Mouse (Mus musculus): ENCODE results near the gene Ceacam9. TPM values are rescaled to one million over a fixed set of nuclear protein-coding genes. Genes with fewer than 3 reads are reported as not detected.
"Not testable (repeated sequence)": the region's sequence is repeated elsewhere in the genome, so short reads cannot be mapped to it uniquely, and the experiment has no call there.

Ceacam9 gene
- not detected in 2 replicates for total RNA-seq (2021)
- long read RNA-seq: 0 reads

DNA sequence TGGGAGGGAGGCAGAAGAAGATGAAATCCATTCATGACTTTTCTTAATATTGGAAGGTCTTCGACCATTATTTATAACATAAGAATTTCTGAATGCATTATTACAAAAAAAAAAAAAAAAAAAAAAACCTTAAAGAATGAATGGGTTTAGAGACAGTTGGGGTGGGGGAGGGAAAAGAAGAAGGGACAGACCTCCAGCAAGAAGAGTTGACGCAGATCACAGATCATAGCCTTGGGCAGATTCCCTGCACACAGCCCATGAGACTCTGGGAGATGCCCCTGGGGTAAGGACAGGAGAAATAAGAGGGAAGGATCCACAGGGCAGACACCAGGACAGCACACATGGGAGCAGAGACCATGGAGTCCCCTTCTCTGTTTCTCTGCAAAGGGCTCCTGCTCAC, at the start of gene Ceacam9:
Ceacam9 (plus strand) TSS at position 301 of the 400 bp plus-strand sequence.
- no peak for DNase-seq

DNA sequence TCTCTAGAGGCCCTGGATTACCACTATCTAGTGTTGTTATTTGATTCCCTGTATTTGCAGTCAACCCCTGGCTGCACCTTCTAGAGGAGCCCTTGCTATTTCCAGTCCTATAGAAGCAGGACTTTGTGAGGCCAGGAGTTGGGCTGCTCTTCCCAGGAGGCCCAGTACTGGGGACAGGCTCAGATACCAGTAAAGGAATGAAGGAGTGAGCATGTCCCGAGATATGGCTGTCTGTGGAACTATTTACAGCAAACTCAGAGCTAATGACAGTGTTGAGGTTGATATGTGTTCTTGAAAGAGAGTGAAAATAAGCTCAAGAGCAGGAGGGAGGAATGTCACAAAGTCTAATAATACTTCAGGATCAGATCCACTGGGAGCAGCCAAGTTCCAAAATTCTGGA, 47.9 kb upstream of the Ceacam9 start:
- no peak for DNase-seq

DNA sequence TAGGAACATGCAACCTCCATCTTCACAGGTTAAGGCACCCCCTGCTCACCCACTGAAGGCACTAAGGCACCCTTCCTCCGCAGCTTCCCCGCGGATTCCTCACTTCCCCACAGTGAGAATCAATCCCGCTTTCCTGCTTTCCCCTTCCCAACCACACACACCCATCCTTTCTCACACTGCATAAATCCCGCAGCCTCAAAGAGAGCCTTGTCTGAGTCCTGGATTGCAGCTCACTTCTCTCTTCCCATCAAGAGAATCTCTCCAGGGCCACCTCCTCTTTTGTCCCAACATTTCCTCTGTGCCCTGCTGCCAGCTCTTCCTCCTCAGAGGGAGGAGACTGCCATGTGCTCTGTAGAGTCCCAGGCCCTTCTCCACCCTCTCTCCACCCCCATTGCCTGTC, 47.0 kb upstream of the Ceacam9 start:
- not testable (repeated sequence) for DNase-seq

DNA sequence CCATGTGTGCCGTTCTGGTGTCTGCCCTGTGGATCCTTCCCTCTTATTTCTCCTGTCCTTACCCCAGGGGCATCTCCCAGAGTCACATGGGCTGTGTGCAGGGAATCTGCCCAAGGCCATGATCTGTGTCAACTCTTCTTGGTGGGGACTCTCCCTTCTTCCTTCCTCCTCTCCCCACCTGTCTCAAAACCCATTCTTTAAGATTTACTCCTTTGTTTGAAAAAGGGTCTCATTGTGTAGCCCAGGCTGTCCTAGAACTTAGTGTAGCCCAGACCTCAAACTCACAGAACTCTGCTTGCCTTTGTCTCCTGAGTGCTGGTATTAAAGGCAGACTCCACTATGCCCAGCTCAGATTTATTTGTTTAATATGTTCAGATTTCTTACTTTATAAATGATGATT, 46.1 kb upstream of the Ceacam9 start, which contains the start of gene Ceacam15:
Ceacam15 (minus strand) TSS at position 101 of the 400 bp plus-strand sequence.
- DNase-seq: no peak

DNA sequence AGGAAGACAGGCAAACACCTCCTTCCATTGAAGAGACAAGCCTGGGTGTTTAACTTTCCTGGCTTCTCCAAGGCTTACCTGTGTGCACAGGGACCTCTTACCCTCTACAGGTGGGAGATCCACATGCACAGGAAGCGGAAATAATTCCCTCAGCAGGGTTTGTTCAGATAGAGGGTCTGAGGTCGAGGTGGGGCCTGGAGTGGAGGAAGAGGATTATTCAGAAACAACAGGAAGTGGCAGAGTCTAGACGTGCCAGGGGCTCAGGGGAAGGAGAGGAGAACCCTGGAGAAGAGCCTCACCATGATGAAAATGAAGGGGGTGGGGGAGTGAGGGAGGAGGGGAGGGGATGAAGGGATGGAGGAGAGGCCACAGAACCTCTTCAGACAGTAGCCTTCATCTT, 41.5 kb upstream of the Ceacam9 start:
- not testable (repeated sequence) for DNase-seq

DNA sequence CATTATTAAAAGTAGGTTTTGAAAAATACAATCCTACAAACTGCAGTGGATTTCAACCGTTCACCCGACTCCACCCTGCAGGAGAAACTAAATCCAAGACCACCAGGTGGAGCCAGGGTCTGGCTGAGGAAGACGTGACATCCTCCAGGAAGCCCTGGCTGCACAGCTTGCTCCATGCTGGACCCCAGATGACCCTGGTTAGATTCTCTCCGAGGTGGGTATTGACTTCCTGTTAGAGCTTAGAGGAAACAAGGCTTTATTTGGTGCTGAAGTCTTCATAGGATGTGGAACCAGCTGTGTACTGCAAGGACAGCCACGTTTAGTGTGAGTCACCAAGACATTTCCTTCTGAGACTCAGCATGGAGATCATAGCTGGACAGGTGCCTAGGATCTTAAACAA, 32.5 kb upstream of the Ceacam9 start:
- no peak for DNase-seq

DNA sequence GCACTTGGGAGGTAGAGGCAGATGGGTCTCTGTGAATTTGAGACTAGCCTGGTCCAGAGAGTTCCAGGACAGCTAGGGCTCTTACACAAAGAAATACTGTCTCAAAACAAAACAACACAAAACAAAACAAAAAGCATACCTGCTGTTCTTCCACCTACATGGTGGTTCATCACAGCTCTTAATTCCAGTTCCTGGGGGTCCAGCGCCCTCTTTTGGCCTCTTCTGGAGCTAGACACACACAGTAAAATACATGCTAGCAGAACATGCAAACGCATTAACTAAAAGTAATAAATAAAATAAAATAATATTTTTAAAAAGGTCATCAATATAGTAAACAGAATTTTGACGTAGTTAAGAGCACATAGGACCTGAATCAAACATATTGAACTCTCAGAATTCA, 26.7 kb upstream of the Ceacam9 start:
- peak; percentile 31 for DNase-seq

DNA sequence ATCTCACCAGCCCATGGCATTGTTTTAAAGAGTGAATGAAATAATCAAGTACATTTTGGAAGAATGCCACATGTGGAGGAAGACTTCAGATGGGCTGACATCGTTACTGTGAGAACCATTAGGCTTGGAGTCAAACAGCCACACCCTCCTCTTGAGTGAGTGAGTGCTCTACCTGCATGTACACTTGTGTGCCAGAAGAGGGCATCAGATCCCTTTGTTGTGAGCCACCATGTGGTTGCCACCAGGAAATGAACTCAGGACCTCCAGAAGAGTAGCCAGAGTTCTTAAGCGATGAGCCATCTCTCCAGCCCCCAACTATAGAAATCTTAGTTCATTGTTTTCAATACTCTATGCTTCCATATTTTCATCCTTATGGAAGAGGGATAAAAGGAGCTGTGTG, 22.7 kb upstream of the Ceacam9 start:
- DNase-seq: no peak

DNA sequence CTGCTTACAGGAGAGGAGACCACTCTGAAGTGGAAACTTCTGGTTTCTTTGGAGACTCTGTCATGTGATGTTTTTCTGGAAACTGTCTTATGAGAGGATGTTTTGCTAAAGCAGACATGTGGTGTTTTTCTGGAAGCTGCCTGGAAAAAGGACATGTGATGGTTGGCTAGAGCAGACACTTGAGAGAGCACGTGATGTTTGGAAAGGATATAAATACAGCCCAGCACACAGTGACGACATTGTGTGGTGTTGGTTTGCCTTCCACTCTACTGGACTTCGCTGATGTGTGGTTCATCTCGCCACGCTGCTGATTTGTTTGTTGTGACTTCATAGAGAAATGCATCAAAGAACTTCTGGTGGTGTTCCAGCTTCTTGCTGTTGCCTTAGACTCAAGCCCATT, 21.1 kb upstream of the Ceacam9 start:
- DNase-seq: no peak

DNA sequence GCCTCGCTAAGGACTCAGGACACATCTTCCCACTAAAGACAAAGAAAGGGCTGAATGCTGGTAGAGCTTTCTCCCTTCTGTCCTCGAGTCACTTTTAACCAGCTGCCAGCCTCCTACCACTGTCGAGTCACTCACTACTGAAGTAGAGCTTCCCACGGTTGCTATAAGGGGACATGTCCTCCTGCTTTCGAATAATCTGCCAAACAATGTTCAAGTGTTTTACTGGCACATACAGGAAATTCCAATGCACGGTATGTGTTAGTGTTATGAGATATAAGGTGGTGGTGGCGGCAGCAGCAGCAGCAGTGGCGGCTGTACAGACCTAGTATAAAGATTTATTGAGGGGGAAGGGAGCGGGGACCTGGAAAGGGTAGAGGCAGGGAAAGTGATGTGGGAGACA, 15.3 kb upstream of the Ceacam9 start:
- DNase-seq: no peak

DNA sequence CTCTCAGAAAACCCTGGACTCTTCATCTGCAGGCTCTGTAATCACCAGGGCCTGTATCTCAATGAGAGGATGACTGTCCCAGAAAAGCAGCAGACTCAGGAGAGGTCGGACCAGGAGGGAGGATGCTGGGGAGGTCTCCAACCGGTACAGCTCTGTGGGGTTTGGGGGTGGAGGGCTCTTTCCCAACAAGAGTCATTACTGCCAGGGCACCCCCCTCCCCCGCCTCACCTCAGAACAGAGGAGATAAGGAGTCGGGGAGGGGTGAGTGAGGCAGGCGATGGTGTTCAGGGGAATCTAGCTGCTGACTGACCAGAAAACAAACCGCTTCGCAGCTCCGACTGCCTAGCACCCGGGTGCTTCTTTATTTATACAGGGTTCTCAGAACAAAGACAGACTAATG, 13.5 kb upstream of the Ceacam9 start:
- no peak for DNase-seq

DNA sequence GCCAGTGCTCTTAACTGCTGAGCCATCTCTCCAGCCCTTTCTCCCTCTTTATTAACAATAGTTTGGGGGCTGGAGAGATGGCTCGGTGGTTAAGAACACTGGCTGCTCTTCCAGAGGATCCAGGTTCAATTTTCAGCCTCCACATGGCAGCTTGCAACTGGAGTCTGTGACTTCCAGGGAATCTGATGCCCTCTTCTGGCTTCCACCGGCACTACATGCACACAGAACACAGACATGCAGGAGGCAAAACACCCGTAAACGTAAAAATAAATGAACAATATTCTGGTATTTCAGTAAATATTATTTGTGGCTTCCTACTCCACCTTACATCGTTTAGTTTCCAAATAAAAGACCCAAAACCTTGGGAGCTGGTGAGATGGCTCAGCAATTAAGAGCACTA, 11.1 kb upstream of the Ceacam9 start:
- DNase-seq: no peak

DNA sequence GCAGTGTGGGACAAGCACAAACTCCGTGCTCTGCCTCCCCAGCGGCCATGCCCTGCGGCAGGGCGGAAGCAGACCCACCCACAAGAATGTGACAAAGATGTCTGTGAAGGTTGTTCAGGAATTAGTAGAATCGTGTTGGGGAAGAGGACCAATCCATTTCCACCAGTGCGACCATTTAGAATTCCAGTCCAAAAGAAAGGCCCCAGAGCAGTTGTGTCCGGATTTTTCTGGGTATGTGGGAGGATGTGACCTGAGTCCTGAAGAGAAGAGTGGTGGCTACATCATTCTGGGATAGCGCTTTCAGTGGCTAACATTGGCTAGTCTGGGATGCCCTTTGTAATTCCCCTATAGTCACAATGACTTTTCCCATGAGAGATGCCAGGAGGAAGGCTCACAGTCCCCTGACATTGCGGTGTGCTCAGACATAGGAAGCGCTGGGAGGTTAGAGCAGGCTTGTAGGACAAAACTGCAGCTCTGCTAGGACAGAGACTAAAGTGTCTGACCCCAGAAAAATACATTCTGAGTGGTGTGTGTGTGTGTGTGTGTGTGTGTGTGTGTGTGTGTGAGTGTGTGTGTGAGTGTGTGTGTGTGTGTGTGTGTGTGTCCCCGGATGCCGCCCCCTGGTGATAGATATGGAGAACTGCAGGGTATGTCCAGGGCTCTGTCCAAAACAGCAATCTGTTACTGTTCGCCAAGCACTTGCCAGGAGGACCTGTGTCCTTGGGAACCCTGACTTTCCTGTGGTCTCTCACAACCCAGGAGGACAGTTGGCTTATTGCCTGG, 8.9 kb upstream of the Ceacam9 start:
- DNase-seq: no peak

DNA sequence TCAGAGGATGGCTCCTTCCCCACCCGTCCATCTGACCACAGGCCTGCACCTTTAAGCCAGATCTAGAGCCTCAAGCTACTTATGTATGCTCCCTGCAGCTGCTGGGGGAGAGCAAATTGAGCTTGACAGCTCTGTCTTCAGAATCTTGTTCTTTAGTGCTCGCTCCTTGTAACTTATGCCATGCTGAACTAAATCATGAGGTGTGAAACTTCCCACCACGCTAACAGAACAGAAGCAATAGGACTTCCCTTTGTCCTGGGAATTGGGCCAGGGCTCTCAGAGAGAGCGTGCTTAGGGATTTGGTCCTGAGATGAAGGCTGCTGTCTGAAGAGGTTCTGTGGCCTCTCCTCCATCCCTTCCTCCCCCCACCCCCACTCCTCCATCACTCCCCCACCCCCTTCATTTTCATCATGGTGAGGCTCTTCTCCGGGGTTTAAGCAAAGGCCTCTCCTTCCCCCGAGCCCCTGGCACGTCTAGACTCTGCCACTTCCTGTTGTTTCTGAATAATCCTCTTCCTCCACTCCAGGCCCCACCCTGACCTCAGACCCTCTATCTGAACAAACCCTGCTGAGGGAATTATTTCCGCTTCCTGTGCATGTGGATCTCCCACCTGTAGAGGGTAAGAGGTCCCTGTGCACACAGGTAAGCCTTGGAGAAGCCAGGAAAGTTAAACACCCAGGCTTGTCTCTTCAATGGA, 5.1 kb upstream of the Ceacam9 start:
- not testable (repeated sequence) for DNase-seq

DNA sequence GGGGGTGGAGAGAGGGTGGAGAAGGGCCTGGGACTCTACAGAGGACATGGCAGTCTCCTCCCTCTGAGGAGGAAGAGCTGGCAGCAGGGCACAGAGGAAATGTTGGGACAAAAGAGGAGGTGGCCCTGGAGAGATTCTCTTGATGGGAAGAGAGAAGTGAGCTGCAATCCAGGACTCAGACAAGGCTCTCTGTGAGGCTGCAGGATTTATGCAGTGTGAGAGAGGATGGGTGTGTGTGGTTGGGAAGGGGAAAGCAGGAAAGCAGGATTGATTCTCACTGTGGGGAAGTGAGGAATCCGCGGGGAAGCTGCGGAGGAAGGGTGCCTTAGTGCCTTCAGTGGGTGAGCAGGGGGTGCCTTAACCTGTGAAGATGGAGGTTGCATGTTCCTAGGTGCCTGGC, 761 bp downstream of the Ceacam9 start:
- not testable (repeated sequence) for DNase-seq

DNA sequence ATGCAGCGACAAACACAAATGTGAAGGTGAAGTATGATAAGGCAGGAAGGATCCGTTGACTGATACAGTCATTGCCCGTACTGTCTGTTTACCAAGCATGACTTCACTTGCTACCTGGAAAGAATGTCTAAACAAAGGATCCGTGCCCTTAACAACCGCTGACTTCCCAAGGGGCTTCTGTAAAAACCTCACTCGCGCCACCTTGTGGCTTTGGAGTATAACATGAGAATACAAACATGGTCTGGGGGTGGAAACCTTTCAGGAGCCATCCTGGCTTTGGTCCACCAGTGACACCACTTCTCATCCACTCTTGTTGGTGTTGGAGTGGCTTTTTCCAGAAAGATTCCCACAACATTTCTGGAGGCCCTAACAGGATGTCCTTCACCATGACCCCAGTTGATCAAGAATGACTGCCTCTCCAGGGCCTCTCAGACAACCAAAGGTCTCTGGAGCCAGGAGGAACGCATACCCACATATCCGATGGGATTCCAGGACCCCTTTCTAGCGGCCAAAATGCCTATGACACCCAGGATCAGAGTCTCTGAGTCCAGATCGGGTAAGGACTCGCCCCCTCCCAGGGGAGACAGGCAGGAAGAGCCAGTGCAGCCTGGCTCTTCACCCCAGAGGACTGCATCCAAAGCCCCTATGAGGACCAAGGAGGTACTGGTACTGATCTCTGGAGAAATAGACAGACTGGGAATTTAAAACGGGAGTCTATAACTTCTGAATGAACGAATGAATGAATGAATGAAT, 7.0 kb downstream of the Ceacam9 start:
- DNase-seq: peak; percentile 75

DNA sequence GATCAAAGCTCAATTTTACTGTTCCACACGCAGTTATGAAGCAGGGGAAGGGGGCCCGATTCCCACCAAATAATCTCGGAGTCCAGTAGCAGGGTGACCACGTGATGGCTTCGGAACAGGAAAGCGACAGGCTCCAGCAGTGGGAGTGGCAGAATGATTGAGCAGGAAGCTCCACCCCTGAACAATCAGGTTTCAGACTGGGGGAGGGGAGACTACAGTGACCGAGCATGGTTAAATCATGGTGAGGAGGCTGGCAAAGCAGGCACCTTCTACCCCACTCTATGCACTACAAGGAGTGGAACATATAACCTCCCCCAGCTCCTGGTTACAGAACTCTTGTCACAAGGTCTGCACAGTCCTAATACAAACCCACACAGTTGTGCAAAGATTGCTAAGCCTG, 7.8 kb downstream of the Ceacam9 start:
- DNase-seq: not testable (repeated sequence)

DNA sequence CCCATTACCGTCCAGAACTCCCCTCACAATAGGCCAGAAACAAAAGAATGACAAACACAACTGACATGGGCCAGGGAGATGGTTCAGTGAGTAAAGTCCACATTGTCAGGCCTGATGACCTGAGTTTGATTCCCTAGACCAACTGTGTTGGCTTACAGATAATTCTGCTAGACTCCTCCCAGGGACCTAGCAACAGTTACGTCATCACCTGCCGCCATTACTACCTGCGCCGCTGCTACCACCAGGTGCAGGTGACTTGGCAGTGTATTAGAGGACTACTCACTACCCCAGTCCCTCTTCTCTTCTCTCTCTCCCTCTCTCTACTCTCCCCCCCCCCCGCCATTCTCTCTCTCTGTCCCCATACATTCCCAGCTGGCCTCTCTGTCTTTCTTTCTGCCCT, 9.1 kb downstream of the Ceacam9 start:
- DNase-seq: no peak

DNA sequence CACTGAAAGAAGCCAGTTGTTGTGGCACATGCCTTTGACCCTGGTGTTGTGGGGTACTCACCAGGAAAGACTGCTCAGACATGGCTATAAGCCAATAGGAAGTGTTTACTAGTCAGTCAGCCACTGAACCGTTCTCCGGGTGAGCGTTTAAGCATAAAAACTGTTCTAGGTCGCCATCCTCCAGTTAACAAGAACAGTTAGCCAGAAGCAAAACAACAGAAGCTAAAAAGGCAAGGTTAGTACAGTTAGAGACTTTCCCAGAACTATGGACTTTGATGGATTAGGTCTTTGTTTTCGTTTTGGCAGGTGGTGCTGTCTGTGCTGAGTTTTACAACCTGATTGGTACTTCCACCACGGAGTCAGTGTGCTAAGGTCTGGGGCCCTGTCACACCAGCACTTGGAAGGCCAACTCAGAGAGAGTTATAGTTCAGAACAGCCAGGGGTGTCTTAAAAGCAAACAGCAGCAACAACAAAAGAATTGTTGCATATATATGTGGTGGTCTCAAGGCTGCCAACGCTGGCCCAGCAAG, 10.2 kb downstream of the Ceacam9 start:
- no peak for DNase-seq

DNA sequence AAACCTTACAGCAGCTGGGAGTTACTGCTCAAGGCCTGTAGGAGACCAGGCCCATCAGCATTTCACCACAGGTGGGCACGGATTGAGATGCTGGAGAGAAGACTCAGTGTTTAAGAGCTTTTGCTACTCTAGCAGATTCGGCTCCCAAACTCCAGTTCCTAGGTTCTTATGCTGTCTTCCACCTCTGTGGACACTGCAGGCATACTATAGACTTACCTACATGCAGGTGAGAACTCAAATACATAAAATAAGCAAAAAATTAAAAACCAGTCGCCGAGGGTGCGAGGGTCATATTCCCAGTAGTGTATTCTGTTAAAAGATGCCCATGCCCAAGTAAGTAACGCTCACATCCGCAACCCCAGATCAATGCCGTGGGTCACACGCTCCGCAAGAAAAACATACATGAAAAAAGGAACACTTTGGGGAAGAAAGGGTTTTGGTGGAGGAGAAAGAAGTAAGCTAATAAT, 15.9 kb downstream of the Ceacam9 start:
- no peak for DNase-seq

DNA sequence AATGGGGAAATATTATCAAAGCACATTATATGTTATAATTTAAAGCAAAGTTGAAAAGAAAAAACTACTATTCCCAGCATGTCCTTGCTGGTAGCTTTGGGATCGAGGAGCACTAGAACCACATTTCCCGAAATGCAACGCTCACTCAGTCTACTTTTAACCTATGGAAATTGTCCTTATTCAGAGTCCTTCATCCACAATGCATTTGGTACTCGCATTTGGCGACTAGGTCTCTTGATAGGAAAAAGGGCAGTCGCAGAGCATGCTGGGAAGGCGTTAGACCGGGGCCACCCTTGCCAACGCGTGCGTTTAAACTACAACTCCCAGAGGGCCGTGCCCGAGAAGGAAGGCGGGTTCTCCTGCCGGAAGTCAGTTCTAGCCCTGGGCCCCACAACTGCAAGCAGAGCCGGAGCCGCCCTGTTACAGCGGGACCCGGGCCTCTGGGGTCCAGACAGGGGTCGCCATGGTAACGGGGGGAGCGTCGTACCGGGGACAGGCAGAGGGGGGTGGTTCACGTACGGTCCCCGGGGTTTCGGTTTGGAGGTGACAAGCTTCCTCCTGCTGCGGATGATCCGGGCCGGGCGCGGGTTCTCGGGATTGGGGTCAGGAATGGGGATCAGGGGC, 16.5 kb downstream of the Ceacam9 start, which contains the start of gene Ap2s1:
Ap2s1 (plus strand) TSS at position 338 of the 624 bp plus-strand sequence.
- DNase-seq: peak; percentile 92

DNA sequence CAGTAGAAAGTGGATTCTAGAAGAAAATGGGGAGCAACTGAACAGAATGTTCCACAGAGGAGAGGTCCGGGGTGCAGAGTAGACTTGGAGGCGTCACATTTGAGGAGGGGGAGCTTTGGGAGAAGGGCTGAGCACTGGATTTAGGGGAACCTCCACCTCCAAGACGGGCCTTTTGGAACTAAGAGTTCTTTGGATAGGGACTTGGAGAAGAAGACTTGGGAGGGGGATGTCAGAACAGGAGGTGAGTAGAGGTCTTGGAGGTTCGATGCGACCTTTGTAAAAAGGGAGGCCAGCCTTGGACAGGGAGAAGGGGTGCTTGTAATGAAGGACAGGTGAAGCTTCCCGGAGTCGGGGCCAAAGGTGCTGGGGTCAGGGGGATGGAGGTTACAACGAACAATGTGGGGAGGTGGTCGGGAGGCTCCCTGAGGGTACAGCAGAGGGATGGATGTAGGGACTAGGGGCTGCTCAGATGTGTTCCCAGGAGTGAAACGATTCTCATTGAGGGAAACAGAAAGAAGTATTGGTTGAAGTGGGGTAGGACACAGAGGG, 17.4 kb downstream of the Ceacam9 start:
- DNase-seq: no peak

Data from adrenal gland, postnatal 25 days (tissue).